Mouse (Mus musculus) liver, embryonic 15.5 days (tissue): ENCODE results near the gene Kndc1. TPM values are rescaled to one million over a fixed set of nuclear protein-coding genes. Genes with fewer than 3 reads are reported as not detected.
A peak's percentile ranks its signal among the peaks of the same experiment; 100 is the strongest.

Source experiments
- ATAC-seq: fragments of 200-750 bp; cut with Nextera tagmentation; 2 replicates; pipeline ENCODE4 v1.8.0; 2017; ENCODE audit warnings: moderate number of reproducible peaks, mild to moderate bottlenecking, moderate library complexity; ENCODE audit not compliant: insufficient read depth
- H3K27ac ChIP-seq: fragments of 300-500 bp; sonication (generic); replicated peaks from 2 replicates; pipeline ENCODE4 v1.5.1; 2015; ENCODE audit warnings: mild to moderate bottlenecking, inconsistent platforms
- H3K27me3 ChIP-seq: fragments of 300-500 bp; sonication (generic); 2 replicates; pipeline ENCODE4 v1.6.1; 2015; ENCODE audit warnings: mild to moderate bottlenecking, inconsistent platforms
- H3K36me3 ChIP-seq: fragments of 300-500 bp; sonication (generic); replicated peaks from 2 replicates; pipeline ENCODE4 v1.6.1; 2015; ENCODE audit warnings: moderate library complexity, mild to moderate bottlenecking, inconsistent platforms
- H3K4me1 ChIP-seq: fragments of 300-500 bp; sonication (generic); replicated peaks from 2 replicates; pipeline ENCODE4 v1.6.1; 2015; ENCODE audit warnings: inconsistent platforms
- H3K4me2 ChIP-seq: fragments of 300-500 bp; sonication (generic); 2 replicates; pipeline ENCODE4 v1.6.1; 2015; ENCODE audit warnings: moderate library complexity, mild to moderate bottlenecking, inconsistent platforms
- H3K4me3 ChIP-seq: fragments of 300-500 bp; sonication (generic); replicated peaks from 2 replicates; pipeline ENCODE4 v1.5.1; 2015; ENCODE audit warnings: mild to moderate bottlenecking, inconsistent platforms
- H3K9ac ChIP-seq: fragments of 300-500 bp; sonication (generic); 2 replicates; pipeline ENCODE4 v1.6.1; 2015; ENCODE audit warnings: moderate library complexity, mild to moderate bottlenecking, inconsistent platforms
- H3K9me3 ChIP-seq: fragments of 300-500 bp; sonication (generic); replicated peaks from 2 replicates; pipeline ENCODE4 v1.6.1; 2016; ENCODE audit warnings: inconsistent platforms
- WGBS: fragments of 180-500 bp; shearing (Covaris S2); methylation state at CpG from one replicate; pipeline ENCODE4 v1.1.7; 2015; ENCODE audit warnings: mixed read lengths; ENCODE audit not compliant: insufficient replicate concordance; 5-methylcytosine and 5-hydroxymethylcytosine counted together
- microRNA counts: library from miRNA; unstranded; fragments of <30 nt; microRNA quantifications from one replicate; lab custom pipeline; 2016
- microRNA-seq: library from miRNA; unstranded; fragments of <30 nt; microRNA quantifications from one replicate; pipeline ENCODE4, GENCODE M21; 2016
- polyA plus RNA-seq: library from polyadenylated mRNA; unstranded; fragments of >200 nt; fragmentation: Nextera tagmentation; extraction: Ambion mirVana; gene quantifications from 2 replicates; pipeline ENCODE4 v1.2.1, GENCODE M21; 2015

Kndc1 gene
- polyA plus RNA-seq, 1 experiment from 2014 or later, result not detected

DNA sequence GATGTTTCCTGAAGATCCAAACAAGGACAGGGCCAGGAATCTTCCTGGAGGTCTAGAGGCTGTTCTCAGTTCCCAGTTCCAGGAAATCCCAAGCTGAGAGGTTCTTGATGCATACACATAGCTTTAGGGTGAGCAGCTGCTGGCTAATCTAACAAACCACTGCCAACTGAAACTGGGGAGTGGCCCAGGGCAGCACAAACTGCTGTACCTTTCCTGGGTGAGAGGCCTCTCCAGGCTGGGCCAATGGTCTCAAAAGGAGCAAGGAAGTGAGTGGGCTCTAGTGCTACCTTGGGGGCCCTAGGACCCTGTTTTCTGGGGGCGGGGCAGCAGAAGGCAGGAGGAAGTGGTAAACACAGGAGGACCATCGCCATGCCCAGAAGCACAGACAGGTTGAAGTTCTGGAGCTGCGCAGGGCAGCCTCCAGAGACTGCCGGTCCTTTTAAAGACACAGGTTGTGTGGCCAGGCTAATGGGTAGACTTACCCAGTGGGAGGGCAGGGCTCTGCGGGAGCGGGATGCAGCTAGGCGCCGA is 96.4 kb downstream of the Kndc1 start:
- H3K4me3 ChIP-seq, result no peak overlapping the region
- no peak overlapping the region for H3K27ac ChIP-seq
- no peak overlapping the region for H3K9ac ChIP-seq
- H3K27me3 ChIP-seq, result no peaks in the 10 kb centered on the region
- no peak overlapping the region for H3K4me2 ChIP-seq
- no peak for ATAC-seq
- no peaks in the 10 kb centered on the region for H3K9me3 ChIP-seq
- 52% methylated on average over 8 of the region's 8 CpGs for WGBS
- H3K4me1 ChIP-seq, result 0 out of 2 replicates have a peak, but pooled peaks cover 5% of the 10 kb centered on the region
- H3K36me3 ChIP-seq, result peaks cover 10% of the 10 kb centered on the region

MicroRNA genes within 50 kb of the gene (microRNA counts, 519-probe panel; counts per million panel counts)
- microRNA mmu-miR-202-3p (lab: Ali Mortazavi, UCI) (1,558 counts per million, percentile 10 among the panel's probes with 10 or more counts), microRNA mmu-miR-202-5p (lab: Ali Mortazavi, UCI) (2,582 counts per million, percentile 49 among the panel's probes with 10 or more counts)

Small RNA genes within 50 kb of the gene (microRNA-seq; reads per million reads assigned to microRNA genes)
- gene Mir202 (1.3 reads per million), gene Mir7062 (not detected), gene mmu-mir-7686 (not detected)

Other genes with a start within 250 kb of the Kndc1 start
- not detected in 2 replicates for gene Cfap46, start 210.9 kb upstream of the Kndc1 start, polyA plus RNA-seq
- not detected in 2 replicates for gene Adgra1, start 60.5 kb upstream of the Kndc1 start, polyA plus RNA-seq
- not detected in 2 replicates for gene Utf1, start 49.1 kb downstream of the Kndc1 start, polyA plus RNA-seq
- gene 6430531B16Rik, start 84.1 kb downstream of the Kndc1 start, polyA plus RNA-seq, result not detected in 2 replicates
- gene Adam8, start 97.9 kb downstream of the Kndc1 start, polyA plus RNA-seq, result 1.1 and 1.3 TPM in 2 replicates
- 17.4 and 19.6 TPM in 2 replicates for gene Zfp511, start 141.7 kb downstream of the Kndc1 start, polyA plus RNA-seq
- gene Tubgcp2, start 142.0 kb downstream of the Kndc1 start, polyA plus RNA-seq, result 21.4 and 23.2 TPM in 2 replicates
- gene Msx3, start 154.4 kb downstream of the Kndc1 start, polyA plus RNA-seq, result not detected in 2 replicates
- gene Caly, start 187.9 kb downstream of the Kndc1 start, polyA plus RNA-seq, result not detected in 2 replicates
- 0.74 and 0.79 TPM in 2 replicates for gene Prap1, start 198.7 kb downstream of the Kndc1 start, polyA plus RNA-seq
- gene Fuom, start 207.7 kb downstream of the Kndc1 start, polyA plus RNA-seq, result 8.0 and 8.7 TPM in 2 replicates
- 10.1 and 11.0 TPM in 2 replicates for gene Paox, start 221.1 kb downstream of the Kndc1 start, polyA plus RNA-seq
- gene Echs1, start 221.8 kb downstream of the Kndc1 start, polyA plus RNA-seq, result 104 and 111 TPM in 2 replicates
- gene Mtg1, start 242.9 kb downstream of the Kndc1 start, polyA plus RNA-seq, result 15.4 and 17.0 TPM in 2 replicates